Mouse (Mus musculus): Measurements from ENCODE around the gene Ccdc9. TPM values are rescaled to one million over a fixed set of nuclear protein-coding genes. Genes with fewer than 3 reads are reported as not detected.
"Not testable (repeated sequence)": the region's sequence is repeated elsewhere in the genome, so short reads cannot be mapped to it uniquely, and the experiment has no call there.

The Ccdc9 gene
- polyA plus RNA-seq, 1 experiment = 7.0 TPM

GRCm38 (mm10) chr7:16282334-16282733, 4.3 kb downstream of the Ccdc9 start:
- Histone ChIP-seq H3K4me3 (replicated peaks) (no peak overlapping the region), H3K36me3 (ENCODE audit: control insufficient read depth) (peaks cover 71% of the 10 kb centered on the region), H3K4me1 (ENCODE audit: control insufficient read depth) (peaks cover 50% of the 10 kb centered on the region), H3K27me3 (ENCODE audit: control insufficient read depth) (no peaks in the 10 kb centered on the region), H3K9me3 (ENCODE audit: control insufficient read depth, low read length) (no peaks in the 10 kb centered on the region)
- no peak for TF ChIP-seq GATA1 (IDR thresholded peaks at IDR 0.05; ENCODE audit: low read length)

GRCm38 (mm10) chr7:16280721-16281120, 5.9 kb downstream of the Ccdc9 start:
- no peaks in the 10 kb centered on the region for H3K27me3 ChIP-seq (ENCODE audit: control insufficient read depth)
- H3K36me3 ChIP-seq (ENCODE audit: control insufficient read depth) = peaks cover 88% of the 10 kb centered on the region
- no peaks in the 10 kb centered on the region for H3K9me3 ChIP-seq (ENCODE audit: control insufficient read depth, low read length)
- no peak overlapping the region for H3K4me3 ChIP-seq (replicated peaks)
- TF ChIP-seq GATA1 (IDR thresholded peaks at IDR 0.05; ENCODE audit: low read length) (no peak), TAL1 (IDR thresholded peaks at IDR 0.05; ENCODE audit: low read length) (no peak)
- peaks cover 52% of the 10 kb centered on the region for H3K4me1 ChIP-seq (ENCODE audit: control insufficient read depth)

- no peaks in the 10 kb centered on the region for H3K27me3 ChIP-seq (ENCODE audit: control insufficient read depth)
- TF ChIP-seq TAL1 (IDR thresholded peaks at IDR 0.05; ENCODE audit: low read length) = no peak
- no peak for TF ChIP-seq GATA1 (IDR thresholded peaks at IDR 0.05; ENCODE audit: low read length)
- H3K9me3 ChIP-seq (ENCODE audit: control insufficient read depth, low read length) = no peaks in the 10 kb centered on the region
- peak overlapping the region; percentile 86 for H3K4me3 ChIP-seq (replicated peaks)
- H3K4me1 ChIP-seq (ENCODE audit: control insufficient read depth) = peaks cover 79% of the 10 kb centered on the region
- peaks cover 71% of the 10 kb centered on the region for H3K36me3 ChIP-seq (ENCODE audit: control insufficient read depth)
Measured at GRCm38 (mm10) chr7:16274922-16275890, 11.4 kb downstream of the Ccdc9 start.

GRCm38 (mm10) chr7:16273766-16274140, 12.8 kb downstream of the Ccdc9 start:
- Histone ChIP-seq H3K4me3 (replicated peaks) (peak overlapping the region; percentile 86), H3K27me3 (ENCODE audit: control insufficient read depth) (no peaks in the 10 kb centered on the region), H3K4me1 (ENCODE audit: control insufficient read depth) (peaks cover 88% of the 10 kb centered on the region), H3K9me3 (ENCODE audit: control insufficient read depth, low read length) (no peaks in the 10 kb centered on the region), H3K36me3 (ENCODE audit: control insufficient read depth) (peaks cover 65% of the 10 kb centered on the region)
- TF ChIP-seq GATA1 (IDR thresholded peaks at IDR 0.05; ENCODE audit: low read length) (no peak), TAL1 (IDR thresholded peaks at IDR 0.05; ENCODE audit: low read length) (no peak)

- peaks cover 65% of the 10 kb centered on the region for H3K36me3 ChIP-seq (ENCODE audit: control insufficient read depth)
Measured at GRCm38 (mm10) chr7:16273081-16273765, 13.4 kb downstream of the Ccdc9 start, which contains the start of gene Inafm1. Inafm1 (minus strand) TSS chr7:16273617.

GRCm38 (mm10) chr7:16272681-16273080, 13.9 kb downstream of the Ccdc9 start:
- TF ChIP-seq TAL1 (IDR thresholded peaks at IDR 0.05; ENCODE audit: low read length) (no peak; the same call in 2 of the 3 replicates), GATA1 (IDR thresholded peaks at IDR 0.05; ENCODE audit: low read length) (no peak)
- Histone ChIP-seq H3K27me3 (ENCODE audit: control insufficient read depth) (no peaks in the 10 kb centered on the region), H3K4me1 (ENCODE audit: control insufficient read depth) (peaks cover 84% of the 10 kb centered on the region), H3K36me3 (ENCODE audit: control insufficient read depth) (peaks cover 62% of the 10 kb centered on the region), H3K9me3 (ENCODE audit: control insufficient read depth, low read length) (no peaks in the 10 kb centered on the region), H3K4me3 (replicated peaks) (peak overlapping the region; percentile 86)

More at GRCm38 (mm10) chr7:16273081-16273765, 13.4 kb downstream of the Ccdc9 start, which contains the start of gene Inafm1:
- H3K4me3 ChIP-seq (replicated peaks) = peak within 1 kb of the TSS; percentile 86
- peaks cover 88% of the 10 kb centered on the region for H3K4me1 ChIP-seq (ENCODE audit: control insufficient read depth)
- H3K27me3 ChIP-seq (ENCODE audit: control insufficient read depth) = no peaks in the 10 kb centered on the region
- H3K9me3 ChIP-seq (ENCODE audit: control insufficient read depth, low read length) = no peaks in the 10 kb centered on the region
- TF ChIP-seq TAL1 (IDR thresholded peaks at IDR 0.05; ENCODE audit: low read length) (no peak), GATA1 (IDR thresholded peaks at IDR 0.05; ENCODE audit: low read length) (0 out of 2 replicates have a peak, but pooled peaks have one; percentile 28)

GRCm38 (mm10) chr7:16271139-16271538, 15.5 kb downstream of the Ccdc9 start:
- no peaks in the 10 kb centered on the region for H3K9me3 ChIP-seq (ENCODE audit: control insufficient read depth, low read length)
- no peaks in the 10 kb centered on the region for H3K27me3 ChIP-seq (ENCODE audit: control insufficient read depth)
- H3K4me3 ChIP-seq (replicated peaks) = peak overlapping the region; percentile 86
- H3K36me3 ChIP-seq (ENCODE audit: control insufficient read depth) = peaks cover 46% of the 10 kb centered on the region
- H3K4me1 ChIP-seq (ENCODE audit: control insufficient read depth) = peaks cover 71% of the 10 kb centered on the region
- TF ChIP-seq TAL1 (IDR thresholded peaks at IDR 0.05; ENCODE audit: low read length) (no peak), GATA1 (IDR thresholded peaks at IDR 0.05; ENCODE audit: low read length) (no peak)

GRCm38 (mm10) chr7:16266593-16266992, 20.0 kb downstream of the Ccdc9 start:
- H3K9me3 ChIP-seq (ENCODE audit: control insufficient read depth, low read length); H3K4me3 ChIP-seq (replicated peaks); H3K27me3 ChIP-seq (ENCODE audit: control insufficient read depth): not testable (repeated sequence)
- Histone ChIP-seq H3K4me1 (ENCODE audit: control insufficient read depth) (peaks cover 29% of the 10 kb centered on the region), H3K36me3 (ENCODE audit: control insufficient read depth) (peaks cover 26% of the 10 kb centered on the region)

GRCm38 (mm10) chr7:16265856-16266255, 20.7 kb downstream of the Ccdc9 start:
- TF ChIP-seq GATA1 (IDR thresholded peaks at IDR 0.05; ENCODE audit: low read length) = no peak
- no peak for TF ChIP-seq TAL1 (IDR thresholded peaks at IDR 0.05; ENCODE audit: low read length)
- H3K4me1 ChIP-seq (ENCODE audit: control insufficient read depth) = peaks cover 22% of the 10 kb centered on the region
- H3K9me3 ChIP-seq (ENCODE audit: control insufficient read depth, low read length) = peaks cover 2% of the 10 kb centered on the region; the same call in 1 of the 2 replicates
- no peaks in the 10 kb centered on the region for H3K27me3 ChIP-seq (ENCODE audit: control insufficient read depth)
- H3K4me3 ChIP-seq (replicated peaks) = no peak overlapping the region
- peaks cover 19% of the 10 kb centered on the region for H3K36me3 ChIP-seq (ENCODE audit: control insufficient read depth)
